Mouse (Mus musculus) liver, embryonic 16.5 days (tissue): ENCODE data around the gene Arsj. TPM values are rescaled to one million over a fixed set of nuclear protein-coding genes. Genes with fewer than 3 reads are reported as not detected.
A peak's percentile ranks its signal among the peaks of the same experiment; 100 is the strongest.

Experiments
- ATAC-seq: fragments of 200-750 bp; cut with Nextera tagmentation; 2 replicates; pipeline ENCODE4 v1.8.0; 2017; ENCODE audit warnings: low read depth, mild to moderate bottlenecking, moderate number of reproducible peaks, moderate library complexity
- H3K27ac ChIP-seq: fragments of 300-500 bp; sonication (generic); 2 replicates; pipeline ENCODE4 v1.5.1; 2014; ENCODE audit warnings: mild to moderate bottlenecking, low read length
- H3K27me3 ChIP-seq: fragments of 300-500 bp; sonication (generic); 2 replicates; pipeline ENCODE4 v1.6.1; 2014; ENCODE audit warnings: low read depth, low read length, mixed read lengths; ENCODE audit not compliant: control insufficient read depth, insufficient read depth
- H3K36me3 ChIP-seq: fragments of 300-500 bp; sonication (generic); 2 replicates; pipeline ENCODE4 v1.6.1; 2014; ENCODE audit warnings: mild to moderate bottlenecking; ENCODE audit not compliant: control insufficient read depth, insufficient read depth
- H3K4me1 ChIP-seq: fragments of 300-500 bp; sonication (generic); 2 replicates; pipeline ENCODE4 v1.6.1; 2014; ENCODE audit warnings: low read depth, low read length, mixed read lengths; ENCODE audit not compliant: control insufficient read depth
- H3K4me2 ChIP-seq: fragments of 300-500 bp; sonication (generic); 2 replicates; pipeline ENCODE4 v1.6.1; 2014; ENCODE audit warnings: low read depth, low read length, mixed read lengths
- H3K4me3 ChIP-seq: fragments of 300-500 bp; sonication (generic); 2 replicates; pipeline ENCODE4 v1.5.1; 2014; ENCODE audit warnings: low read depth, mild to moderate bottlenecking, low read length
- H3K9ac ChIP-seq: fragments of 300-500 bp; sonication (generic); 2 replicates; pipeline ENCODE4 v1.6.1; 2014; ENCODE audit warnings: low read depth, low read length
- H3K9me3 ChIP-seq: fragments of 300-500 bp; sonication (generic); replicated peaks from 2 replicates; pipeline ENCODE4 v1.6.1; 2016; ENCODE audit warnings: low read length; ENCODE audit not compliant: control insufficient read depth
- WGBS: fragments of 180-500 bp; shearing (Covaris S2); extraction: QIAGEN DNeasy Blood & Tissue Kit; methylation state at CpG from one replicate; pipeline ENCODE4 v1.1.7; 2014; ENCODE audit not compliant: insufficient replicate concordance; 5-methylcytosine and 5-hydroxymethylcytosine counted together
- polyA plus RNA-seq: library from polyadenylated mRNA; unstranded; fragments of >200 nt; fragmentation: Nextera tagmentation; extraction: Ambion mirVana; gene quantifications from 2 replicates; pipeline ENCODE4 v1.2.1, GENCODE M21; 2015

Gene Arsj
- polyA plus RNA-seq: 0.02 TPM in 1 of 2 replicates, not detected in the other

DNA sequence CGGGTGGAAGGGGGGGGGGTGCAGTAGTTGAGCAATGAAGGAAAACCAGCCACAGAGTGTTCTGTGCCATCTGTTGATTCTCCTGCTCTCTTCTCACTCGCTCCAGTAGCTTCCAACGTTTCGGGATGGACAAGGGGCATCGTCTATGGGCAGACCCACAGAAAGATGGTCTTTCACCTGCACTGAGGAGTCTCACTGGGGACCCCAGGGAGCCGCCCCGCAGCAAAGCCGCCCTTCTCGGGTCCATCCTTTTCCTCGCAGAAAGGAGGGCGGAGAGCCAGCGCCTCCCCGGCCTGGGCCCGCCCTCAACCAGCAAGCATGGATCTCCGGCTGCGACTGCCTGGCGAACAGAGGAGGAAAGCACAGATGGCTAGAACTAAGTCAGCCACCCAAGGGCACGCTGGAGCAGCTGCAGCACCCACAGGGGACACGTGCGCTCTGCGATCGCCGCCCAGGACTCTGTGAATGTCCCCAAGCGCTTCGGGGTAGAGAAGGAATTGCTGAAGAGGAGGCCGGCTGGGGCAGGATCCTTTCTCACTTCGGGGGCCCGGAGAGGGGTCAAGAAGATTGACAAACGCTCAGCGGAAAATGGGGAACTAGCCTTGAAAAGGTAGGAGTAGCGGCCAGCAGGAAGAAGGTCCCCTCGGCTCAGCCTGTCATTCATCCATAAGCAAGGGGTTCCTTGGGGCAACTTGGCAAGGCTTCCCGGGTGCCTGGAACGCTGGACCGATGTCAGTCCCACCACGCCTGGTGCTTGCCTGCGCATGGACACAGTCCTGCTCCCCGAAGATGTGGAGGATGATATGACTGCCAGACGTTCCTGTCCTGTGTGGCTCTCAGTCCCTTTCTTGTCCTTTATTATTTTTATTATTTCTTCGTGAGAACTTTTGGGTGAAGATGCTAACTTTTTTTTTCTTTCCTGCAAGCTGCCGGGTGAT lies at the start of gene Arsj:
TSS of gene Arsj (plus strand) at position 117 of the 938 bp plus-strand sequence.
- H3K4me2 ChIP-seq: no peak within 1 kb of the TSS
- H3K36me3 ChIP-seq: no peaks in the 10 kb centered on the region
- no peaks in the 10 kb centered on the region; the same call in 1 of the 2 replicates for H3K27me3 ChIP-seq
- H3K9ac ChIP-seq: no peak within 1 kb of the TSS
- H3K4me1 ChIP-seq: no peaks in the 10 kb centered on the region
- WGBS: 11% methylated on average over 41 of the region's 41 CpGs
- no peak within 1 kb of the TSS for H3K4me3 ChIP-seq
- peak; percentile 27; the same call in 1 of the 2 replicates for ATAC-seq
- H3K27ac ChIP-seq: no peak within 1 kb of the TSS
- H3K9me3 ChIP-seq: no peaks in the 10 kb centered on the region

DNA sequence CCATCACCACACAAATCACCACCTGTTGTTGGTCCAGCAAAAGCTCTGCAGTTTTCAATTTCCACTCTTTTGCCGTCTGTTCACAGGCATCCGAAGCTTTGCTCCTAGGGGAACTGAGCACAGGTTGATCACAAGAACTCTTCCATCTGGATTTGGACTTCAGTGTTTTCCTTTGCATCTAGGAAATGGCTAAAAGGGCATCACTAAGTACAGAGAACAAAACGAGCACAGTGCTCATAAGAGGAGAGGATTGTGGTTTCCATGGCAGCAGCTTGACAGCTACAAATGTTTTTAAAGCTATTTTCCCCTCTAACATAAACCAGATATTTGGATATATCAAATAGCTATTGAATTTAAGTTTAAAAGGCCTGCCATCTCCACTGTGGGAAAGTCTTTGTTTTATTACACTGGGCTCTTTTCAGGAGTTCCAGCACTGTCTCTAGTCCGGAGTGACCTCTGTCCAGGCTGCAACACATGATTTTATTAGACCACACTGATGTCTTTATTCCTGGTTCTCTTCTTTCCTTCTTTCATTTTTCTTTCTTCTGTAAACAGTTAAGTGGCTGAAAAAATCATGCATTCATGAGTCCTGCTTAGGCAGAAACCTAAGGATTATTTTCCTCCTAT lies 38.5 kb upstream of the Arsj start:
- ATAC-seq: no peak

DNA sequence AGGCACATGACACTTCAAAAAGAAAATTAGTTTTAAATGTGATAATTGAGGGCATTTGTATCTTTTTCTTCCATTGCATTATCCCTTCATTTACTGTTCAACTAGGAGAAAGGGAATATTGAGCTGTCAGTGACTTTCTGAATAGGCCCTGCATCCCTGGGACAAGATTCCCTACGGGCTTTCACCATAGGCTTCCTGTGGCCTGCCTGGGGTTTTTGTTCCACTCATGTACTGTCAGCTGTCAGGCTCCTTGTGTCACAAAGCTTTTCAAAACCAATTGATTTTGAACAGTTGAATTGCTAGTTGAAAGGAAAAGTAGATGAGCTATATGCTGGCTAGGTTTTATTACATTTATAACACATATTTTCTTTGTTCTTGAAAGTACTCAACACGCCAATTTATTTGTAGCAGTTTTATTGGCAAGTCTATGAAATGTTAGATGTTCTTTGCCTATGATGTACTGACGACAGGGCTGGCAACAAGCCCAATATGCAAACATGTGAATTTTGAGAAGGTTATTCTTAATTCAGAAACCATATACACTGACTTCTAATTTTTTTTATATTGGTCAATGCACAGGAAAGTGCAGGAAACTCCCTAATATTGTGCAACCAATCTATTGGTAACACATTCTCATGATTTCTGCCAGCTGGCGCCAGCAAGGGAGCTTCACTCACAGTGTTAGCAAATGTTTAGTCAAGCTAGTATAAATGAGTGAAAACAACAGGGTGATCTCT lies 37.4 kb upstream of the Arsj start:
- WGBS: 53% methylated on average over 4 of the region's 4 CpGs
- H3K27ac ChIP-seq: no peak overlapping the region
- H3K27me3 ChIP-seq: no peaks in the 10 kb centered on the region
- no peak overlapping the region for H3K4me3 ChIP-seq
- no peaks in the 10 kb centered on the region for H3K36me3 ChIP-seq
- H3K4me2 ChIP-seq: no peak overlapping the region
- ATAC-seq: no peak
- no peak overlapping the region for H3K9ac ChIP-seq
- no peaks in the 10 kb centered on the region for H3K4me1 ChIP-seq
- no peaks in the 10 kb centered on the region for H3K9me3 ChIP-seq

More for the DNA sequence above, 38.5 kb upstream of the Arsj start:
- H3K4me3 ChIP-seq: no peak overlapping the region
- H3K36me3 ChIP-seq: no peaks in the 10 kb centered on the region
- H3K27ac ChIP-seq: no peak overlapping the region
- H3K27me3 ChIP-seq: no peaks in the 10 kb centered on the region
- no peak overlapping the region for H3K9ac ChIP-seq
- H3K9me3 ChIP-seq: no peaks in the 10 kb centered on the region
- no peak overlapping the region for H3K4me2 ChIP-seq
- 61% methylated on average over 4 of the region's 4 CpGs for WGBS
- H3K4me1 ChIP-seq: no peaks in the 10 kb centered on the region

DNA sequence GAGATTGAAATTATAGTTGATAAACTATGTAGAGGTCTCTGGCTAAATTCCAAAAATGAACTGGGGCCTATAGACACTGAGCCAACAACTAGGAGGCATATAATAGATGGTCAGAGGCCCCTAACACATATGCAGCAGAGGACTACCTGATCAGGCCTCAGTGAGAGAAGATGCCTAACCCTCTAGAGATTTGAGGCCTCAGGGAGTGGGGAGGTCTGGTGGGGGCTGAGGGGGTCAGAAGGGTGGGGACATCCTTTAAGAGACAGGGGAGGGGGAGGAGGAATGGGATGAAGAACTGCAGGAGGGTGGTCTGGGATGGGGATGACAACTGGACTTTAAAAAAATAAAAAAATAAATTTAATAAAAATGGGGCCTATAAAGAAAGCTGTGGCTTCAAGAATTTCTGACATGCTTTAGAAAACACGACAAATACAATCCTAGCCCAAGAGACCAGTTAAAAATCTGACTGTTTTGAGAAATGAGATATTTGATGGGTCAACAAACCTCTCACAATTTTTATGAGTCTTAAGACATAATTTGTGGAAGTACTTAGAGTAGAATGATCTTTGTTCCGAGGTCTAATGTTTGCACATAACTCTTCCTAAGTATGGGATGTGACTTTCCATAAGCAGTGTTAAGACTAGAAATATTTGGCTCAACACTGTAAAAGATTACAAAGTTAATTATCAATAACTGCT lies 36.7 kb upstream of the Arsj start:
- Histone ChIP-seq H3K4me3 (no peak overlapping the region), H3K9me3 (no peaks in the 10 kb centered on the region), H3K9ac (no peak overlapping the region), H3K27ac (no peak overlapping the region), H3K27me3 (no peaks in the 10 kb centered on the region), H3K4me2 (no peak overlapping the region), H3K4me1 (no peaks in the 10 kb centered on the region), H3K36me3 (no peaks in the 10 kb centered on the region)
- WGBS: 47% methylated on average over 2 of the region's 2 CpGs
- no peak for ATAC-seq

DNA sequence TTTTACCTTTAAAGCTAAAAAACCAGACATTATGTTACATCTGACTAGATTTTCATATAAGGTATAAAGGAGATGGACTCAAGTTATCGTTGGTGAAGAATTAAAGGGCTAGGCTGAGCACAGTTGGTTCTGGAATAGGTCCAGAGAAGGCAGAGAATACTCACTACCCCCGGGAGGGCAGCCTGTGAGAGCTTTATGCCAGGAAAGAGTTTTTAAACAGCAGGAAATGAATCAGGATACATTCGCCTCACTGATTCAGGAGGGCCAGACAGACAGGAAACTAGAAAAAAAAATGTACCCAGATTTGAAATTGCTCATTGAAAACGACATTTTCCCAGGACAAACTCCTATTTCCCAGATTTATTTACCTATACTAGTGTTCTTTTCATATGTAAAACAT lies 28.2 kb upstream of the Arsj start:
- WGBS: 28% methylated on average over 4 of the region's 4 CpGs
- no peaks in the 10 kb centered on the region for H3K9me3 ChIP-seq
- H3K4me2 ChIP-seq: no peak overlapping the region
- H3K27me3 ChIP-seq: no peaks in the 10 kb centered on the region
- no peak overlapping the region for H3K9ac ChIP-seq
- no peaks in the 10 kb centered on the region for H3K4me1 ChIP-seq
- no peak overlapping the region for H3K4me3 ChIP-seq
- no peaks in the 10 kb centered on the region for H3K36me3 ChIP-seq
- H3K27ac ChIP-seq: no peak overlapping the region
- ATAC-seq: no peak

DNA sequence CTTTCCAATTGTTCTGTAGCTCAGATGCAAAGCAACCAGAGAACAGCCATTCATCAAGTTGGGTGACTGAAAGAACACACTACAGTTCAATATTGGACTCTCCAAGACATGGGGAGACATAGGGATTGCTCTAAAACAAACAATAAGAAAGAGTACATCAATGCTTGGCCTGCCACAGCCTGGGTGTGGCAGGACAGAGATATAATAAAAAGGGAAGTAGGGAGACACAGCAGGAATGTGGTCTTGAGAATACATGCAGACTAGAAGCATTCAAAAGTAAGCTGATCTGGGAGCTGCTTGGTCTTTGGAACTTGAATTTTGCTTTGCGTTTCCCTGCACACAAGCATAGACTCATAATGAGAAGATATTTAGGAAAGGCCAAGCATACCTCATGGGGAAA lies 18.7 kb upstream of the Arsj start:
- WGBS: 71% methylated on average over 1 of the region's 1 CpGs

DNA sequence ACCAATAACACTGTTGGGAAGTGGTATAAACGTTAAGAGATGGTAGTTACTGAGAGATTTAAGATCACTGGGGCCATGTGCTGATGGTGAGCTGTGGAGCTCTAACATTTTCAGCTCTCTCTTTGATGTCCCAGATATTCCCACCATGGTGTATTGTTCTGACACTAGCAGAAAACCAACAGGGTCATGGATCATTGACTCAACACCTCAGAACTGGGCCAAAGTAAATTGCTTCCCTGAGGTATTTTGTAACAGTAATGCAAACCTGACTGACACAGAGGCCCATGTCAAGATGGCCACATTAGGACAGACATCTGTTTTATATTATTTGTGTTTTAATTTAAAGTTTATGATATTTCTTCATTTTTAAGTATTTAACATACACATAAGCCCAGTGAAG lies 3.7 kb upstream of the Arsj start:
- no peak for ATAC-seq
- no peak overlapping the region for H3K27ac ChIP-seq
- 11% methylated on average over 1 of the region's 1 CpGs for WGBS

More for the DNA sequence above, 18.7 kb upstream of the Arsj start:
- Histone ChIP-seq H3K4me1 (no peaks in the 10 kb centered on the region), H3K9me3 (no peaks in the 10 kb centered on the region), H3K27ac (no peak overlapping the region), H3K4me3 (no peak overlapping the region), H3K4me2 (no peak overlapping the region), H3K27me3 (no peaks in the 10 kb centered on the region), H3K36me3 (no peaks in the 10 kb centered on the region), H3K9ac (no peak overlapping the region)
- no peak for ATAC-seq

DNA sequence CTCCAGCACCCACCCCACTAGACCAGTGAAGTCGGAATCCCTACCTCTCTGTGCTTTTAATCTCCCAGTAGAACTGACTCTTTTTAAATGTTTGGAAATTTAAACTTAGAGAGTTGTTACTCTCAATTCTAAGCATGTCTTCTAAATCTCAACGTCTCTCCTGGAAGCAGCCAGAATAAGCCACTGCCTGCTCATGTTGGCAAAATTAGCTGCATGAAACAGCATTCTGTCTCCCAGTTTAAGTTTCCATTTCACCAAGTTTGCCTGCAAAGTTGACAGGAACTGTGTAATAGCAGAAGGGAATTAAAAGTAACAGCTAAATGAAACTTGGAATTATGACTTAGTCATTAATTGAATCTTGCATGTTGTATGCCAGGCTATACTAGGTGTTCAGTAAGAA lies 1.1 kb upstream of the Arsj start:
- ATAC-seq: no peak
- Histone ChIP-seq H3K4me1 (no peaks in the 10 kb centered on the region), H3K4me3 (no peak overlapping the region), H3K27me3 (no peaks in the 10 kb centered on the region; the same call in 1 of the 2 replicates), H3K36me3 (no peaks in the 10 kb centered on the region), H3K9me3 (no peaks in the 10 kb centered on the region), H3K4me2 (no peak overlapping the region), H3K9ac (no peak overlapping the region), H3K27ac (no peak overlapping the region)
- WGBS: 59% methylated on average over 2 of the region's 2 CpGs

More for the DNA sequence above, 3.7 kb upstream of the Arsj start:
- Histone ChIP-seq H3K9ac (no peak overlapping the region), H3K4me2 (no peak overlapping the region), H3K27me3 (no peaks in the 10 kb centered on the region; the same call in 1 of the 2 replicates), H3K4me3 (no peak overlapping the region), H3K9me3 (no peaks in the 10 kb centered on the region), H3K36me3 (no peaks in the 10 kb centered on the region), H3K4me1 (no peaks in the 10 kb centered on the region)
